Mouse (Mus musculus) adrenal gland, adult (tissue): Measurements from ENCODE around the gene Psd.

ENCODE experiments used
- DNase-seq, 2 experiments: peaks; one replicate each; pipeline ENCODE4 v3.0.0; 2022 to 2023; ENCODE audit warnings: low spot score in 1 of 2; ENCODE audit not compliant: inconsistent age in 2 of 2

The Psd gene

DNA sequence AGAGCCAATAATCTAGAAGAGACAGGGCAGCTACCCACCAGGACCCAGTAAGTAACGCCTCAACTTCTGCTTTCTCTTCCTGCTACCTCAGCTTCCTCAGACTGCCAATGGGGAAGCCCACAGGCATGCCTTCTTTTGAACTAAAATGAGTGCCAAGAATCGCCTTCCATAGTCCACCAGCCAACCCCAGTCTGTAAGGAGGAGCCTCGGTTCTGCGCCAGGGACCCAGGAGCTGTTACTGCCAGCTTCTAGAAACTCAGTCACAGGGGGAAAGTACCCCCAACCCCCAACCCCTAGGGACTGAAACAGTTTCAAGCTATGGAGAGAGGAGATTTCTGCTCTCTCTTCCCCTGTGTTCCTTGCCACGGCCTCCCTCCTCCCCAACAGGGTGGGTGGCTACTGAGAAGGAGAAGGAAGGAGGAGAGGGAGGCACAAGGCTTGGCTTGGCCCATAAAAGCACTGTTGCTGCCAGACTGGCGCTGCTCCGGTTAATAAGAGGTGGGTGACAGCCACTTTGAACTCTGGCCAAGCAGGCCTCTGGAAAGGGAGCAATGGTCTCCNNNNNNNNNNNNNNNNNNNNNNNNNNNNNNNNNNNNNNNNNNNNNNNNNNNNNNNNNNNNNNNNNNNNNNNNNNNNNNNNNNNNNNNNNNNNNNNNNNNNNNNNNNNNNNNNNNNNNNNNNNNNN is 12.5 kb upstream of the Psd start:
- peak in 1 of 2 experiments; percentile 70 for DNase-seq

DNA sequence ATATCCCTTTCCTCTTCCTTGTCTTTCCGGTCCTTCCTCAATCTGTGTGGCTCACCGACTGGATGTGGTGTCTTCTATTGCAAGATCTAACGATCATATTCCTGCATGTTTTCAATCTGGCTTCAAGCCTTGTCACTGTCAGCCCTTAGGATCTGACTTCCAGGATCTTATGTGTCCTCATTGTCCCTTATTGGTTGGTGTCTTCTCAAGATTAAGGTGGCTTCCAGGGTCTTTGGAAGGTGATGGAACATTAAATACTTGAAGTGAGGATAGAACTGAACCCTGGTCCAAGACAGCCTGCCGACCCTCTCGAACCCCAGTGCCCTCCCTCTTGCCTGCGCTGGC is 12.0 kb upstream of the Psd start:
- no peak for DNase-seq

DNA sequence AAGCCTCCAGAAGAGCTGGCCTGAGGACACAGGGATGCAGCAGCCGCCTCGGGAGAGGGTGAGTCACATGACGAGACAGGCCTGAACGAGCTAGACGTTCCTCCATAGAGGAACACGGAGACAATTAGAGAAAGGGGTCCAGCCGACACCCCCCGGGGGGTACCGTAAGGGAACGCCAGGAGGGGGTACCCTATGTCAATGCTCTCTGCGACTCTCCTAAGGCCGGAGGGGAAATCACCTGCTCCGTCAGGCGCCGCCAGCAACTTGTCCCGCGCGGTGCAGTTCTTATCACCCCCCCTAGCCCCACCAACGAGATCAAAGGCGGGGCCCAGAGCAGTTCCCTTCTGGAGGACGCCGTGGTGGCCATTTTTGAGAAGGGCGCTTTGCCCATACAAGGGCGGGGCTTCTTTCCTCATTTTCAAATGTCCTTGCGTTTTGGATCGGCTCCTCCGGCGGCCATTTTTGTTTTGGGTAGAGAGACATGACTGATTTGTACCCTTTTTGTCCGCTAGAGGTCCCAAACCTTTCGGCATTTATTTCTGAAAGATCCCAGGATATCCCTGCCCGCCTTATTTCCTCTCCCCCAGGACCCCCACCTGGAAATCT is 11.5 kb upstream of the Psd start, which contains the start of gene Cuedc2:
Cuedc2 (minus strand) TSS at position 372 of the 606 bp plus-strand sequence.
- peak; percentile 97 to 100 for DNase-seq

DNA sequence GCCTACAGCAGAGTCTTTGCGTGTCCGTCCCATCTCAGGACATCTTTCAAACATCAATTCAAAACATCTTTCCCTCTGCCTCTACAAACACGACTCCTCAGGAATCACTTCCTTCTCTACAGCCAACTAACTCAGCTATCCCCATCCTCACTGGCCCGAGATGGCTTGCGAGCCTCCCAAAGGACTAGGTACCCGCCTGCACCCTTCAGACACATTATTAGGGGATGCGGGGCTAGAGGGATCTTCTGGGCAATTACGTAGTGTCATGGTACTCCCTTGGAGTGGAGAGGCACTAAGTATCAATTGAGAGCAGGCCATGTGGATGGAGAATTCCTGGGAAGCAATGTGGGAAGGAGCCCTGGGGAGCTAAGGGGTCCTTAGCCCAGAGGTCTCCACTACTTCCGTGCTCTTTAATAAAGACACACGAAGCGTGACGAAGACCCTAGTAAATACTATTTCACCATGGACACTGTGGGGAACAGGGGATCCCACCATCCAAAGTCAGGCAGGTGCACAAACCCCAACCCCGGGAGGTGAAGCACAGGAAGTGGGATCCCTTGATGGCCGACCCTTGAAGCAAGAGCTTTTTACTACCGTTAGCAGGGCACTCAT is 10.9 kb upstream of the Psd start:
- no peak for DNase-seq

DNA sequence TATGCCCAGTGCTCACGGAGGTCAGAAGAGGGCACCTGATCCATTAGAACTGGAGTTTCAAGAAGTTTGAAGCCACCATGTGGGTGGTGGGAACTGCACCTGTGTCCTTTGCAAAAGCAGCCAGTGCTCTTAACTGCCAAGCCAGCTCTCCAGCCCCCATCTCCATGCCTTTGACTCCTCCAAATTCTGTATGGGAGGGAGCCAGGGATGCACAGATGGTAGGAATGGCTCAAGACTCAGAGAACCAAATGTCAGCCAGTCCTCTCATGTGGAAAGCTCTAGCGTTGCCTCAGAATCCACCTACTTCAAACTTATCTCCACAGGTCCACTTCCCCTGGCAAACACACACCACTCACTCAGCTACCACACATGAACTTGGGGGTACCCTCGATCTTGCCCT is 7.0 kb upstream of the Psd start:
- no peak for DNase-seq

DNA sequence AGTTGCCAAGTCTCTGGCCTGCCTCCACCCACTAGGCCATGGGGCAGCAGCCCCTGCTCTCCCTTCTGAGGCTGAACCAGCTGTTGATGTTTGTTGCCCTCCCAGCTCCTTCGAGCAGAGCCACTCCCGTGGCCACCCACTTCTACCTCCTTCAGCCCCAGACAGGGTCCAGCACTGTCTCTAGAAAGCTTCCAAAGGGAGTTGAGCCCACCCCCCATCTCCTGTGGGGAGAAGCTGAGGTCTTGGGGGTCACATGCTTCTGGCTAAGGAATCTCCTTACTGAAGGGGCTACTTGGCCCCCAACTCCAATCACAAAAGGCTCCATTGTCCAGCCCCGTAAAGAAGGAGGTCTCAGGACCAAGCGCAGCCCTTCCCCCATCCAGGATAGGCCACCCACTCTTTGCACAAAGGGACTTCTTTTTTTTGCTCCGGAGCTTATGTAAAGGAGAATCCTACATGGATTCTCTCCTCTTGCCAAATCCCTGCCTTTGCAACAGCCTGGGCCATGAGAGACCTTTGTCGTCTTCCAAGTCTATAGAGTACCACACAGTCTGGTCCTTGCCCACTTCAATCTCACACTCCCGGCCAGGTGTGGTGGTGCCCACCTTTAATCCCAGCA is 5.9 kb upstream of the Psd start:
- no peak for DNase-seq

DNA sequence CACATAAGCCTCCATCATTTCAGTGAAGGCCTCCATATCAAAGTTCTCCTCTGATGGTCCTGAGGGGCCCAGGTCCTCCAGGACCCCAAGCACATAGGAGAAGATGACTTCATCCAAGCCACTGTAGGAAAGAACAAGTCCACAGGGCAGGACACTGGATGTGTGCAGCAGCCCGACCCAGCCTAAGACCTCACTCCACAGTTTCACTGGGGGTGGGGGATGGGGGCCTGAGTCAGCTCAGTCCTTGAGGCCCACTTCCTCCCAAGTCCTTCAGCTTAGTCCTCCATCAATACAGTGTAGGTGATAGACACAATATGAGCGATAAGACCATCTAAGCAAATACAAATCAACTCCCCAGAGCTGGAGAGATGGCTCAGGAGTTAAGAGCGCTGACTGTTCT is 5.0 kb upstream of the Psd start:
- DNase-seq = no peak

DNA sequence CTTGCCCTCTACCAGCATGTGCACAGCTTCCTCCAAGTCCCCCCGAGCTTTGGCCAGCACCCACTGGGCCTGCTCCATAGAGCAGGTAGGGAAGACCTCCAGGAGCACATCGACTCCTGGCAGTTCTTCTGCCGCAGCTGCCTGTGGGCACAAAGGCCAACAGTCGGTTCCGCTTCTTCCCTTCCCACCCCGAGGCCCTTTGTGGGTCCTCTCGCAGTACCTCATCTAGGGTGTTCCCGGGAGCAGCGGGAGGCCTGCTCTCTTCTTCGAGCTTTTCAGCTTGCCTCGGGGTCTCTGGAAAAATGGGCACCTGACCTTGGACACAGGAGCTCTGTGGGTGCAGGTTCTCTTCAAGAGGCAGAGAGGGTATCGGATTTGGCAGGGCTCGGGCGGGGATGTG is 4.4 kb upstream of the Psd start:
- no peak for DNase-seq

DNA sequence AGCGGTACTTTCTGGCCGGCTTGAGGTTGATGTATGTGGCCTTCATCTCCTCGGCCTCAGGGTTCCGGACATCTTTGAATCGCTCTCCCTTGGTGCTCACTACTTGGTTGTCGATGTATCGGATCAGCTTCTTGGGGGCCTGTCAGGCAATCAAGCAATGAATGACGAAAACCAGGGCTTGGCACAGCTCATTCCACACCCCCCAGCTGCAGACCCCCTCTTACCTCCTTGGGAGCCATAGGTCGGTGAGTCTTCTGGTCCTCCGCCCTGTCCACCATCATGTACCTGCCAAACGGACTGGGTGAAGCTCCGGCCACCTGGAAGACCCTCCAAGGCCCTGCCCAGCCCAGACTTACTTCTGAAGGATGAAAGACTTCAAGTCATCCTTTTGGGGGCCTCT is 3.7 kb upstream of the Psd start:
- DNase-seq = no peak

DNA sequence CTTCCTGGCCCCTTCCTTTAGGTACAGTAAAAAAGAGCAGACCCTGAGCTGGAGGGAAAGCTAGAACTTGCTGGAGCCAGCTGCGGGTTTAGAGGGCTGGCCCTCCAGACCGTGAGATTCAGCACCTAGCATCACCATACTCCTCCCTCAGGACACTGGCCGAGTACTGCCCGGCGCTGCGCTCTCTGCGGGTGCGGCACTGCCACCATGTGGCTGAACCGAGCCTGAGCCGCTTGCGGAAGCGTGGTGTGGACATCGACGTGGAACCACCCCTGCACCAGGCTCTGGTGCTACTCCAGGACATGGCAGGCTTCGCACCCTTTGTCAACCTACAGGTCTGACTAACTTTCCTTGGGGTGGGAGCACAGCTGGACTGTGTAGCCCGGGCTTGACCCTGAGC is 3.0 kb upstream of the Psd start:
- DNase-seq = peak; percentile 88 to 94

DNA sequence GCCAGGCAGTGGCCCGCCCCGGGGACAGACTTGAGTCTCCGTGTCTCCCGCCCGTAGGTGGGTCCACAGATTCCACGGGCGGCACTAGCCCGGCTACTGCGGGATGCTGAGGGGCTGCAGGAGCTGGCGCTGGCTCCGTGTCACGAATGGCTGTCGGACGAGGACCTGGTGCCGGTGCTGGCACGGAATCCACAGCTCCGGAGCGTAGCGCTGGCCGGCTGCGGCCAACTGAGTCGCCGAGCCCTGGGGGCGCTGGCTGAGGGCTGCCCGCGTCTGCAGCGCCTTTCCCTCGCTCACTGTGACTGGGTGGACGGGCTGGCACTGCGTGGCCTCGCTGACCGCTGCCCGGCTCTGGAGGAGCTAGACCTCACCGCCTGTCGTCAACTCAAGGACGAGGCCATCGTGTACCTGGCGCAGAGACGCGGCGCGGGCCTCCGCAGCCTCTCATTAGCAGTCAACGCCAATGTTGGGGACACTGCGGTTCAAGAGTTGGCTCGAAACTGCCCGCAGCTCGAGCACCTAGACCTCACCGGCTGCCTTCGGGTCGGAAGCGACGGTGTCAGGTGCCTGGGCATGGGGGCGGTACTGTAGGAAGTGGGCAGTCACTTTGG is 2.2 kb upstream of the Psd start:
- peak in 1 of 2 experiments; percentile 74 for DNase-seq

DNA sequence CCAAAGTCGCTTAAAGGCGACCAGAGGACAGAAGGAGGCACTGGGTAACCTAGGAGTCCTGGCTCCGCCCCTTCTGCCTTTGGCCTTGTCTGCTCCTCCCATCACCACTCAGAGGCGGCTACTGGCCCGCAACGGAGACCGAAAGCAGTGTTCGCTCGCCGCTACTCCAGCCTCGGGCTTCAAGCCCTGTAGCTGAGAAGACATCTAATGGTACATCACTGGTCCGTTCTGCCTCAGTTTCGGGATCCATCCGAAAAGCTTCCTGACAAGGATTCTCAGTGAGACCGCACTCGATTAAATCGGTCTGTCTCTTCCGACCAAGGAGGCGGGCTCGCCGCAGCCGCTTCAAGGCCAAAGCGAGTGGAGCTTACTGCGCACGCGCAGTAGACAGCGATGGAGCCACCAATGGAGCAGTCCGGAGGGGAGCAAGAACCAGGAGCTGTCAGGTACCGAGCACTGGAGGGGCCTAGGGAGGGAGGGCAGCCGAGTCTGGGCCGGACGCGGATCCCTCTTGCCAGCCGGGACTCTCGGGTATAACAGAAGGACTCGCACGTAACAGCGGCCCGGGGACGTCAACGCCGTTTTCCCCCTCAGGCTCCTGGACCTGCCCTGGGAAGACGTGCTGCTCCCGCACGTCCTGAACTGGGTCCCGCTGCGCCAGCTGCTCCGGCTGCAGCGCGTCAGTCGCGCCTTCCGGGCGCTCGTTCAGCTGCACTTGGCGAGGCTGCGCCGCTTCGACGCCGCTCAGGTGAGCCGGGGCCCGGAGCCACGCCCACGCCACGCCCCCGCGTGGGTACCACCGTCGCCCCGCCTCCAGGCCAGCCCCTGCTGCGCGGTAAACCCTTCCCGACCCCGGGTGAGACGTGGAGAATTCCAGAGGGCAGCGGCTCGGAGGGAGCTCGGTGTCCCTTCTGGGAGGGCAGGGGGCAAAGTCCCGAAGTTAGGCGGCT is 1.4 kb upstream of the Psd start, which contains the start of gene Fbxl15:
Fbxl15 (plus strand) TSS at position 104 of the 950 bp plus-strand sequence.
- DNase-seq = peak; percentile 97 to 99

DNA sequence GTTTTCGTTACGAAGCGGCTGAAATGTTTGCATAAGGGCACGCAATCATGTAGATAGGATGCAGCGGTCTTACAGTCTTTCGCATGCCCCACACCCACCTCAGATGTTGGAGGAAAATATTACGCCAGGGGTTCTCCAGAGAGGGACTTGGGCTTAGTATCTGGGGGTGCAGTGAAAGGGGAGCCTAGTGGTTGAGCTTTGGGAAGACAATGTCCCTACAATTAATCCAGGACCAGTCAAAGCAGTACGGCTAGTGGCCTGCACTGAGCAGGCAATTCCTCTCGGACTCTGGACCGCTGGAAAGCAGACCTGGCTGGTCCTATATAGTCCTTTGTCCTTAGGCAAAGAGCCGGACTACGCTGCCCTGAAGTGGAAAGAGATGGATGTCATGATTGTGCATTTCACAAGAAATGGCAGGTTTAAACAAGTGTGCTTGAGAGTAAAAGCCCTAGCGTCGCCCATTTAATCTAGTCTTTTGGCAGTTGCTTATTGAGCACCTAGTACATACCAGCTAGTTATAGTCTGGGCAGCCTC is 642 bp upstream of the Psd start:
- DNase-seq = no peak

DNA sequence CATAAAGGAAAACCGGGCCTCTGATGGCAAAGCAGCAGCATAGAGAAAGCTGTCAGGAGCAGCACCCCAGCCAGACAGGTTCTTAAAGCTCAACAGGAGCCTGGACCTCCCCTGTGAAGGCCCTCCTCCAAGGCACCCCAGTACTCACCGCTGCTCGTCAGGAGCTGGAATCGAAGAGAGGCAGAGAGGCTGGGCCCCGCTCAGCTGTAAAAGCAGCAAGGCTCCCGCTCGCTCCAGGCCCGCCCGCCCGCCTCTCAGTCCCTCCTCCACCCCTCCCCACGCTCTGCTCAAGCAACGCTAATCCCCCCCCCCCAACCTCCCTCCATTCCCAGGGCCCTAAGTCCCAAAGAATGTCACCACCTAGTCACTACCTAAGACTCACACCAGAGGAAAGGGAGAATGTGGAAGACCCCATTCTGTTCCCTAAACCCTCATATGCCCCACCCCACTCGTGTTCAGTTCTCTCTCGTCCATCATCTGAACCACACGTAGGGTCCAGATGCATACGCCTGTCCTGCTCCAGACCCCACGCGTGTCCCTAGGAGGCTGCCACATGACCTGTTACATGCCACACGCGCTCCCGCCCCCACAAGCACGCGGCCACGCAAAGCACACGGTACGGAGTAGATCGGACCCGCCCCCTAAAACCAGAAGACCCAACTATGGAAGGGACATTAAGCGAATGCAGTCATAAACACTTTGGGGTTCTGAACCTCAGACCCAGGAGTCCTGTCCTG is 769 bp downstream of the Psd start:
- DNase-seq = no peak

DNA sequence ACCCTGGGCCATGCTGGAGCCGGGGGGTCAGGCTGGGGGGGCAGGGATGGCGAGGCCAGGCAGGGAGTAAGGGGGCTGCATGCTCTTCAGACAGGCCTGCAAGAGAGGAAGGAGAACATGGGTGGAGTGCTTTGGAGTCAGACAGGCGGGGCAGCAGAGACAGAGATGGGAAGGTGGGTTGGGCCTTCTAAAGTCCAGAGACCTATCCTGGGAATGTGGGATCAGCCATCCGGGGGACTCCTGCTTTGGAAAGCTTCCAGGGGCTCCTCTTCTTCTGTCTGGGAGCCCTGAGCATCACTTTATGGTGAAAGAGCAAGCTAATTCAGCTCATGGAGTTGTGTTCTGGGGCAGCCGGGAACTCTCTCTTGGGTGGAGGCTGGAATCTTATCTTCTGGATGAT is 2.0 kb downstream of the Psd start:
- no peak for DNase-seq

DNA sequence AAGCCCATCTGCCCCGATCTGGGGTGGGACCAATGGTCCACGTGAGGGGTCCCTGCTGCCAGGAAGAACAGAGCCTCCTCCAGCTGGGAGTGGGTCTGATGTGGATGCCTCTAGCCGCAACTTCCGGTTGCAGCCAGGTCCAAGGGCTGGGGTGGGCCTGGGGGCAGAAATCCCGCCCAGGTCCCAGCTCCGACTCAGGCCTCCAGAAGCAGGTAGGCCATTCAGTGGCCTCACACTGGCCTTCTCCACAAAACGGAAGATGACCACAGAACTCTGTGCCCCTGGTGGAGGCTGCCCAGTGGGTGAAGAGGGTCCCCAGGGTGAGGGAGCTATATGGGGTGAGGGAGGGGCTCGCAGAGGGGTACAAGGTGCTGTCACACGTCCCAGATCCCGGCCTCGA is 2.6 kb downstream of the Psd start:
- no peak for DNase-seq

DNA sequence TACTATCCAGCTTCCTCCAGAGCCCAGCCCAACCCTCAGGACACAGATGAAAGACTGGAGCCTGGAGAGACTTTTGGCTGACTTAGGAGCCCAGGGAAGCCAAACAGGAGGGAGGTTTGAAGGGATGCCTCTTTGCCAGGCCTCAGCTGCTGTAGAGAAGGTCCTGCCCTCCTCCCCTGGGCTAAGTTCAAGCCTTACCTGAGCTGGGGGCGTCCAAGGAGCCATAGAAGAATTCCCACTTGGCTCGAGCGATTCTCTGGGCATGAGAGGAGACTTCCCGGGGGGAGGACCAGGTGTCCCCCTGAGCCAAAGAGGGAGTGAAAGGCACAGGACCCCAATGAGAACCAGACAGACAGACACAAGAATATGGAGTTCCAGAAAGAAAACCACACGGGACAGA is 3.2 kb downstream of the Psd start:
- no peak for DNase-seq

DNA sequence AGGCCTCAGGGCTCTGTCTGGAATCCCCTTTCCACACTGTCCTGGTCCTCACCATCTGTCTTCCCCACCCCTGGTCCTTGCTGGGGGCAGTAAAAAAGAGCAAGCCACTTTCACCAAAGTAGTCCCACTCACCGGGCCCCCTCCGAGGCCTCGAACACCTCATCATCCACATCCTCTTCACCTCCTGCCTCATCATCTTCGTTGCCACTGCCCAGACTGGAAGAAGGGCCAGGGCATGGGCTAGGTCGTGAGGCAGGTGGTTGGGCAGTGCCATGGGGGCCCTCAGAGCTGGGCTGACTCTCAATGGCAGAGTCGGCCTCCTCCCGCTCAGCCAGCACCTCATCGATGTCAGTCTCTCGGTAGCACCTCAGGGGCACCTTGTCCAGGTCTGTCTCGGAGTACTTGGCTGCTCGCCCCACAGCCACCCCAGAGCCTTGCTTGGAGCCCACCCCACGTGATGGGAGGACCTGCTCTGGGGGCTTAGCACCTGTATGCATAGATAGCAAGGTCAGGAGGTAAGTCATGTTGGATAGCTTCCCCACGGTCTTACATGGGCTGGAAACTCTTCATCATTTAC is 3.9 kb downstream of the Psd start:
- no peak for DNase-seq
